Mouse (Mus musculus) heart, postnatal 0 days (tissue): ENCODE measurements at regions not wholly inside any gene's neighbourhood (a gene's known extent, or its start where the extent isn't known, plus 50 kb on each side); places are given as distances from the start of the nearest gene placed in this dataset.

Source experiments
- CTCF ChIP-seq: IDR thresholded peaks from 2 replicates; pipeline ENCODE4 v1.5.1; 2016; ENCODE audit warnings: antibody characterized with exemption, control low read depth, low read depth
- EP300 ChIP-seq: IDR thresholded peaks from 2 replicates; pipeline ENCODE4 v1.6.1; 2016; ENCODE audit warnings: antibody characterized with exemption, low read depth

GRCm38 (mm10) chr2:8877855-8878254, 1003.2 kb upstream of the 4930412O13Rik start:
- TF ChIP-seq EP300 (no peak), CTCF (no peak)
